Mouse (Mus musculus) liver, adult 2 months (tissue): ENCODE measurements around the gene Isyna1. TPM values are rescaled to one million over a fixed set of nuclear protein-coding genes. Genes with fewer than 3 reads are reported as not detected.

ENCODE experiments used
- DNase-seq: peaks from one replicate; pipeline ENCODE4 v3.0.0-alpha.2; 2011; ENCODE audit warnings: low read depth, low spot score; ENCODE audit errors: extremely low read depth
- H3K27ac ChIP-seq: fragments of 200-500 bp; replicated peaks from 2 replicates; pipeline ENCODE4 v1.5.1; 2012; ENCODE audit warnings: low read depth, mild to moderate bottlenecking, control low read depth, inconsistent platforms, low read length; ENCODE audit not compliant: insufficient read depth
- H3K27me3 ChIP-seq: fragments of 200-500 bp; 2 replicates; pipeline ENCODE4 v1.6.1; 2012; ENCODE audit warnings: mild to moderate bottlenecking, moderate library complexity, low read length, inconsistent platforms; ENCODE audit not compliant: control insufficient read depth, insufficient read depth
- H3K36me3 ChIP-seq: fragments of 200-500 bp; 2 replicates; pipeline ENCODE4 v1.6.1; 2012; ENCODE audit warnings: low read length, inconsistent platforms; ENCODE audit not compliant: control insufficient read depth, insufficient read depth
- H3K4me1 ChIP-seq: fragments of 200-500 bp; 2 replicates; pipeline ENCODE4 v1.6.1; 2011; ENCODE audit warnings: low read length; ENCODE audit not compliant: control insufficient read depth, insufficient read depth
- H3K4me3 ChIP-seq: fragments of 200-500 bp; 2 replicates; pipeline ENCODE4 v1.5.1; 2011; ENCODE audit warnings: low read depth, mild to moderate bottlenecking, control low read depth, low read length, moderate library complexity; ENCODE audit not compliant: insufficient read depth
- H3K79me2 ChIP-seq: fragments of 200-500 bp; 2 replicates; pipeline ENCODE4 v1.6.1; 2012; ENCODE audit warnings: inconsistent platforms, mild to moderate bottlenecking, low read length, moderate library complexity; ENCODE audit not compliant: control insufficient read depth, insufficient read depth
- H3K9ac ChIP-seq: fragments of 200-500 bp; 2 replicates; pipeline ENCODE4 v1.6.1; 2012; ENCODE audit warnings: low read depth, mild to moderate bottlenecking, control low read depth, inconsistent platforms, low read length
- CTCF ChIP-seq: fragments of 200-500 bp; IDR thresholded peaks from 2 replicates; pipeline ENCODE4 v1.5.1; 2011; ENCODE audit warnings: low read depth, low read length, control low read depth
- POLR2A ChIP-seq: fragments of 200-500 bp; IDR thresholded peaks from 2 replicates; pipeline ENCODE4 v1.6.1; 2011; ENCODE audit warnings: low read length, control low read depth; ENCODE audit not compliant: insufficient read depth; ENCODE audit errors: extremely low read depth
- WGBS: fragments of 180-500 bp; shearing (Covaris S2); methylation state at CpG from one replicate; pipeline ENCODE4 v1.1.7; 2018; 5-methylcytosine and 5-hydroxymethylcytosine counted together
- polyA plus RNA-seq: library from polyadenylated mRNA; depleted of rRNA; stranded (reverse); fragments of >200 nt; gene quantifications from 2 replicates; pipeline ENCODE4 v1.2.3, GENCODE M21; 2012
- total RNA-seq: library from RNA; depleted of rRNA; stranded (reverse); fragments of >200 nt; gene quantifications from 2 replicates; pipeline ENCODE4 v1.2.3, GENCODE M21; 2014

Gene Isyna1
- total and polyA plus RNA-seq, 2 experiments: 3.2 to 16.6 TPM

- H3K79me2 ChIP-seq: no peaks in the 10 kb centered on the region
- no peak for TF ChIP-seq CTCF
- no peak for TF ChIP-seq POLR2A
- H3K27ac ChIP-seq: no peak overlapping the region
- no peaks in the 10 kb centered on the region for H3K36me3 ChIP-seq
- H3K4me1 ChIP-seq: peaks cover 4% of the 10 kb centered on the region
- no peaks in the 10 kb centered on the region for H3K27me3 ChIP-seq
- H3K4me3 ChIP-seq: no peak overlapping the region
- no peak overlapping the region for H3K9ac ChIP-seq
- no peak for DNase-seq
- WGBS: 82% methylated on average over 5 of the region's 5 CpGs
Observed at GRCm38 (mm10) chr8:70627041-70627440, 32.9 kb downstream of the Isyna1 start.

GRCm38 (mm10) chr8:70628986-70629490, 34.9 kb downstream of the Isyna1 start:
- no peaks in the 10 kb centered on the region for H3K79me2 ChIP-seq
- H3K36me3 ChIP-seq: no peaks in the 10 kb centered on the region
- no peak for DNase-seq
- TF ChIP-seq POLR2A (no peak), CTCF (no peak)
- H3K4me1 ChIP-seq: peaks cover 18% of the 10 kb centered on the region
- H3K4me3 ChIP-seq: no peak overlapping the region
- H3K27me3 ChIP-seq: no peaks in the 10 kb centered on the region
- H3K27ac ChIP-seq: no peak overlapping the region
- 70% methylated on average over 7 of the region's 7 CpGs for WGBS
- H3K9ac ChIP-seq: no peak overlapping the region

GRCm38 (mm10) chr8:70629574-70630531, 35.7 kb downstream of the Isyna1 start:
- TF ChIP-seq POLR2A (0 out of 2 replicates have a peak, but pooled peaks have one; percentile 11), CTCF (peak; percentile 100)
- peaks cover 24% of the 10 kb centered on the region for H3K4me1 ChIP-seq
- no peaks in the 10 kb centered on the region for H3K27me3 ChIP-seq
- H3K9ac ChIP-seq: peak overlapping the region; percentile 68
- peak overlapping the region; percentile 75 for H3K27ac ChIP-seq
- H3K79me2 ChIP-seq: no peaks in the 10 kb centered on the region
- peak; percentile 75 for DNase-seq
- H3K4me3 ChIP-seq: peak overlapping the region; percentile 44
- WGBS: 5% methylated on average over 60 of the region's 60 CpGs
- H3K36me3 ChIP-seq: no peaks in the 10 kb centered on the region

GRCm38 (mm10) chr8:70630532-70631381, 36.6 kb downstream of the Isyna1 start:
- peak; percentile 95 for DNase-seq
- H3K79me2 ChIP-seq: no peaks in the 10 kb centered on the region
- 1% methylated on average over 22 of the region's 22 CpGs for WGBS
- H3K4me1 ChIP-seq: peaks cover 29% of the 10 kb centered on the region
- H3K36me3 ChIP-seq: no peaks in the 10 kb centered on the region
- peak overlapping the region; percentile 87 for H3K27ac ChIP-seq
- TF ChIP-seq CTCF (no peak), POLR2A (no peak)
- peak overlapping the region; percentile 86 for H3K9ac ChIP-seq
- peak overlapping the region; percentile 70 for H3K4me3 ChIP-seq
- H3K27me3 ChIP-seq: no peaks in the 10 kb centered on the region

DNA sequence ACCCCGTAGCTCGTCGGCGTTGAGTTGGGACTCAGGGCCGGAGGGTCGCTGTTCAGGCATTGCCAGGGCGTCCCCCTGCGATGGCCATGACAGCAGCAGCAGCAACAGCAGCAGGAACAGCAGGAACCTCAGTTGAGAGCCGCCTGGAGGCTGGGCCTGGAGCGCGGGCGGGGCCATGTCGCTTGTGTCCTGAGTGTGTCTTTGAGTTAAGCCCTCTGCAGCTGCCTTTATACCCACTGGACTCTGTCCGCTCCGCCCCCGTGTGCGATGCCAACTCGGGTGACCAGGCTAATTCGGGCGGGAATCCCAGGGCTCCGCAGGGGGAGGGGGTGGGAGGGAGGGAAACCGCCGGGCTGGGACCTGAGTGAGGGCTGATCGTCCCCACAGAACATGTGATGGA, 37.3 kb downstream of the Isyna1 start:
- DNase-seq: peak; percentile 89
- TF ChIP-seq CTCF (no peak), POLR2A (peak; percentile 96)
- peaks cover 29% of the 10 kb centered on the region for H3K4me1 ChIP-seq
- H3K27me3 ChIP-seq: no peaks in the 10 kb centered on the region
- 7% methylated on average over 24 of the region's 24 CpGs for WGBS
- H3K9ac ChIP-seq: peak overlapping the region; percentile 86
- H3K4me3 ChIP-seq: peak overlapping the region; percentile 70
- H3K27ac ChIP-seq: peak overlapping the region; percentile 90
- H3K79me2 ChIP-seq: no peaks in the 10 kb centered on the region
- no peaks in the 10 kb centered on the region for H3K36me3 ChIP-seq
